Mouse (Mus musculus) limb, embryonic 13.5 days (tissue): ENCODE measurements around the gene Acap3. TPM values are rescaled to one million over a fixed set of nuclear protein-coding genes. Genes with fewer than 3 reads are reported as not detected.
A peak's percentile ranks its signal among the peaks of the same experiment; 100 is the strongest.

Experiments used
- ATAC-seq: fragments of 200-750 bp; cut with Nextera tagmentation; 2 replicates; pipeline ENCODE4 v1.8.0; 2017; ENCODE audit warnings: low read depth, moderate number of reproducible peaks, moderate TSS enrichment; ENCODE audit not compliant: low FRiP score
- H3K27ac ChIP-seq: fragments of 300-500 bp; sonication (generic); 2 replicates; pipeline ENCODE4 v1.5.1; 2015; ENCODE audit warnings: inconsistent platforms, mild to moderate bottlenecking, moderate library complexity
- H3K27me3 ChIP-seq: fragments of 300-500 bp; sonication (generic); 2 replicates; pipeline ENCODE4 v1.6.1; 2015; ENCODE audit warnings: mild to moderate bottlenecking, inconsistent platforms
- H3K36me3 ChIP-seq: fragments of 300-500 bp; sonication (generic); 2 replicates; pipeline ENCODE4 v1.6.1; 2015; ENCODE audit warnings: inconsistent platforms, mild to moderate bottlenecking, moderate library complexity
- H3K4me1 ChIP-seq: fragments of 300-500 bp; sonication (generic); 2 replicates; pipeline ENCODE4 v1.6.1; 2015; ENCODE audit warnings: inconsistent platforms
- H3K4me2 ChIP-seq: fragments of 300-500 bp; sonication (generic); replicated peaks from 2 replicates; pipeline ENCODE4 v1.6.1; 2015; ENCODE audit warnings: inconsistent platforms, mild to moderate bottlenecking, moderate library complexity
- H3K4me3 ChIP-seq: fragments of 300-500 bp; sonication (generic); 2 replicates; pipeline ENCODE4 v1.5.1; 2015; ENCODE audit warnings: moderate library complexity, mild to moderate bottlenecking, inconsistent platforms
- H3K9ac ChIP-seq: fragments of 300-500 bp; sonication (generic); 2 replicates; pipeline ENCODE4 v1.6.1; 2015; ENCODE audit warnings: mild to moderate bottlenecking, inconsistent platforms
- H3K9me3 ChIP-seq: fragments of 300-500 bp; sonication (generic); 2 replicates; pipeline ENCODE4 v1.6.1; 2016; ENCODE audit warnings: inconsistent platforms
- WGBS: fragments of 180-500 bp; shearing (Covaris S2); methylation state at CpG from one replicate; pipeline ENCODE4 v1.1.7; 2015; 5-methylcytosine and 5-hydroxymethylcytosine counted together
- polyA plus RNA-seq: library from polyadenylated mRNA; unstranded; fragments of >200 nt; fragmentation: Nextera tagmentation; extraction: Ambion mirVana; gene quantifications from 2 replicates; pipeline ENCODE4 v1.2.1, GENCODE M21; 2015

Gene Acap3
- polyA plus RNA-seq: 18.2 and 19.4 TPM in 2 replicates

- Histone ChIP-seq H3K9ac (peak within 1 kb of the TSS; percentile 87), H3K4me3 (peak within 1 kb of the TSS; percentile 88), H3K27ac (peak within 1 kb of the TSS; percentile 92), H3K4me2 (peak within 1 kb of the TSS; percentile 97), H3K4me1 (peaks cover 44% of the 10 kb centered on the region), H3K27me3 (no peaks in the 10 kb centered on the region), H3K36me3 (peaks cover 45% of the 10 kb centered on the region), H3K9me3 (no peaks in the 10 kb centered on the region)
- 0% methylated on average over 52 of the region's 52 CpGs for WGBS
- peak; percentile 90 for ATAC-seq
Observed at GRCm38 (mm10) chr4:155891551-155892001, at the start of gene Acap3, which contains the start of gene Pusl1. Acap3 (plus strand) TSS chr4:155891822. Pusl1 (minus strand) TSS chr4:155891781.

- 96% methylated on average over 5 of the region's 5 CpGs for WGBS
- H3K4me3 ChIP-seq: no peak overlapping the region
- ATAC-seq: no peak
Observed at GRCm38 (mm10) chr4:155843231-155843630, 48.4 kb upstream of the Acap3 start.

GRCm38 (mm10) chr4:155846871-155847578, 44.6 kb upstream of the Acap3 start, which contains the start of gene Dvl1:
Dvl1 (plus strand) TSS chr4:155847402.
- no peaks in the 10 kb centered on the region for H3K27me3 ChIP-seq
- H3K4me2 ChIP-seq: peak within 1 kb of the TSS; percentile 96
- H3K4me3 ChIP-seq: peak within 1 kb of the TSS; percentile 80
- peaks cover 20% of the 10 kb centered on the region for H3K36me3 ChIP-seq
- H3K27ac ChIP-seq: peak within 1 kb of the TSS; percentile 52; the same call in 1 of the 2 replicates
- H3K4me1 ChIP-seq: peaks cover 30% of the 10 kb centered on the region
- ATAC-seq: peak; percentile 93
- 3% methylated on average over 61 of the region's 65 CpGs for WGBS
- peak within 1 kb of the TSS; percentile 87 for H3K9ac ChIP-seq
- no peaks in the 10 kb centered on the region for H3K9me3 ChIP-seq

More at GRCm38 (mm10) chr4:155843231-155843630, 48.4 kb upstream of the Acap3 start:
- Histone ChIP-seq H3K9ac (no peak overlapping the region), H3K4me2 (no peak overlapping the region), H3K27ac (no peak overlapping the region), H3K4me1 (peaks cover 46% of the 10 kb centered on the region), H3K27me3 (0 out of 2 replicates have a peak, but pooled peaks cover 6% of the 10 kb centered on the region), H3K36me3 (peaks cover 26% of the 10 kb centered on the region), H3K9me3 (no peaks in the 10 kb centered on the region)

GRCm38 (mm10) chr4:155847591-155848352, 43.9 kb upstream of the Acap3 start:
- no peaks in the 10 kb centered on the region for H3K9me3 ChIP-seq
- WGBS: 2% methylated on average over 69 of the region's 69 CpGs
- H3K27ac ChIP-seq: peak overlapping the region; percentile 48; the same call in 1 of the 2 replicates
- peaks cover 30% of the 10 kb centered on the region for H3K4me1 ChIP-seq
- peak; percentile 60 for ATAC-seq
- H3K4me3 ChIP-seq: peak overlapping the region; percentile 80
- peaks cover 15% of the 10 kb centered on the region for H3K36me3 ChIP-seq
- H3K27me3 ChIP-seq: no peaks in the 10 kb centered on the region
- peak overlapping the region; percentile 96 for H3K4me2 ChIP-seq
- H3K9ac ChIP-seq: peak overlapping the region; percentile 87

- no peak for ATAC-seq
- Histone ChIP-seq H3K4me1 (peaks cover 30% of the 10 kb centered on the region), H3K4me2 (peak overlapping the region; percentile 96), H3K27ac (no peak overlapping the region), H3K27me3 (no peaks in the 10 kb centered on the region), H3K9me3 (no peaks in the 10 kb centered on the region), H3K4me3 (peak overlapping the region; percentile 80), H3K36me3 (peaks cover 11% of the 10 kb centered on the region), H3K9ac (peak overlapping the region; percentile 87)
- 59% methylated on average over 7 of the region's 7 CpGs for WGBS
Observed at GRCm38 (mm10) chr4:155848434-155849095, 43.1 kb upstream of the Acap3 start.

GRCm38 (mm10) chr4:155849391-155849790, 42.2 kb upstream of the Acap3 start:
- no peak overlapping the region for H3K27ac ChIP-seq
- 0 out of 2 replicates have a peak overlapping the region, but pooled peaks have one; percentile 87 for H3K9ac ChIP-seq
- peaks cover 30% of the 10 kb centered on the region for H3K4me1 ChIP-seq
- no peak for ATAC-seq
- WGBS: 84% methylated on average over 2 of the region's 2 CpGs
- peaks cover 12% of the 10 kb centered on the region for H3K36me3 ChIP-seq
- no peaks in the 10 kb centered on the region for H3K27me3 ChIP-seq
- H3K4me3 ChIP-seq: no peak overlapping the region
- H3K4me2 ChIP-seq: peak overlapping the region; percentile 96; the same call in 1 of the 2 replicates
- no peaks in the 10 kb centered on the region for H3K9me3 ChIP-seq

GRCm38 (mm10) chr4:155849792-155850451, 41.7 kb upstream of the Acap3 start:
- Histone ChIP-seq H3K4me1 (peaks cover 30% of the 10 kb centered on the region), H3K36me3 (peaks cover 18% of the 10 kb centered on the region), H3K27me3 (no peaks in the 10 kb centered on the region), H3K4me2 (no peak overlapping the region), H3K9me3 (no peaks in the 10 kb centered on the region), H3K9ac (no peak overlapping the region), H3K4me3 (no peak overlapping the region), H3K27ac (no peak overlapping the region)
- 95% methylated on average over 3 of the region's 3 CpGs for WGBS
- ATAC-seq: no peak

DNA sequence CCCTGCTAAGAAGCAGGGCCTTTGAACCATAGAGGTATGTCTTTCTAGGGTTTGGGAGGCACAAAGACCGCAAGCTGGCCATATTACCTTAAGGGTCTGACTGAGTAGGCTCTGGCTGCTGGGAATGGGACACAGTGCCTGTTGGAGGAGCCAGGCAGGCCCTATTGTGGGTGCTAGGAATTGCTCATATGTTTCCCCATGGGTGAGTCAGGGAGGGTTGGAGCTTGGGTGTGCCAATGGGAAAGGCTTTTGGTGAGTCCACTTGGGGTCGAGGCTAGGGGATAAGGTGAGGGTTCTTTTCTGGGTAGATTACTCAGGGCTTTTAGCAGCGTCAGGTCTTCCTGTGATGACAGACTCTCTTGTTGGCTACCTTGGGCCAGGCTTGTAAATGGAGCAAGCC, 40.3 kb upstream of the Acap3 start:
- Histone ChIP-seq H3K9ac (no peak overlapping the region), H3K4me1 (peaks cover 28% of the 10 kb centered on the region), H3K9me3 (no peaks in the 10 kb centered on the region), H3K36me3 (peaks cover 32% of the 10 kb centered on the region), H3K27ac (no peak overlapping the region), H3K4me3 (no peak overlapping the region), H3K27me3 (no peaks in the 10 kb centered on the region), H3K4me2 (no peak overlapping the region)
- 84% methylated on average over 3 of the region's 3 CpGs for WGBS
- no peak for ATAC-seq

GRCm38 (mm10) chr4:155851951-155852411, 39.6 kb upstream of the Acap3 start:
- Histone ChIP-seq H3K4me2 (no peak overlapping the region), H3K27ac (no peak overlapping the region), H3K9me3 (no peaks in the 10 kb centered on the region), H3K27me3 (no peaks in the 10 kb centered on the region), H3K4me3 (no peak overlapping the region), H3K4me1 (peaks cover 22% of the 10 kb centered on the region), H3K9ac (no peak overlapping the region), H3K36me3 (peaks cover 38% of the 10 kb centered on the region)
- no peak for ATAC-seq
- 87% methylated on average over 2 of the region's 2 CpGs for WGBS

DNA sequence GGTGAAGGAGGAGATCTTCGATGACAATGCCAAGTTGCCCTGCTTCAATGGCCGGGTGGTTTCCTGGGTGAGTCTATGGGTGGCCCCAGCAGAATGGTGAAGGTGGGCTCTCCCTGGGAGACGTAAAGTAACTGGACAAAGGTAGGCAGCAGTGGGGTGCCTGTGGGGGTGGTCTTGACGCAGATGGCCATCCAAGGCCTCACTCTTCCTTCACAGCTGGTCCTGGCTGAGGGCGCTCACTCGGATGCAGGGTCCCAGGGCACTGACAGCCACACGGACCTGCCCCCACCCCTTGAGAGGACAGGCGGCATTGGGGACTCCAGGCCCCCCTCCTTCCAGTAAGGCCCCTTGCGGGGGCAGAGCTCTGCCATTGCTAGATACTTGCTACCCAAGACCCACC, 38.2 kb upstream of the Acap3 start:
- peaks cover 53% of the 10 kb centered on the region for H3K36me3 ChIP-seq

DNA sequence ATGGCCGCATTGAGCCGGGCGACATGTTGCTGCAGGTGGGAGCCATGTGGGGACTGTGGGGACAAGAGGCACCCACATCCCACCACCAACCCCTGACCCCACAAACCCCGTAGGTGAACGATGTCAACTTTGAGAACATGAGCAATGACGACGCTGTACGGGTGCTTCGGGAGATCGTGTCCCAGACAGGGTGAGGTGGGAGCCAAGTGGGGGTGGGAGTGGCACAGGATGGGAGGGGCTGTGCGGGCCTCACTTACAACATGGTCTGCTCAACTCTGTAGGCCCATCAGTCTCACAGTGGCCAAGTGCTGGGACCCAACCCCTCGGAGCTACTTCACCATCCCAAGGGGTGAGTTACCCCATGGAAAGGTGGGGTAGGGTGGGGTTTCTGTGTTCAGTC, 36.6 kb upstream of the Acap3 start:
- Histone ChIP-seq H3K4me3 (no peak overlapping the region), H3K27ac (no peak overlapping the region), H3K9ac (no peak overlapping the region), H3K4me2 (no peak overlapping the region), H3K4me1 (no peaks in the 10 kb centered on the region; the same call in 1 of the 2 replicates), H3K9me3 (no peaks in the 10 kb centered on the region), H3K27me3 (no peaks in the 10 kb centered on the region), H3K36me3 (peaks cover 64% of the 10 kb centered on the region)
- 90% methylated on average over 12 of the region's 12 CpGs for WGBS
- no peak for ATAC-seq

More for the DNA sequence above, 38.2 kb upstream of the Acap3 start:
- Histone ChIP-seq H3K4me3 (no peak overlapping the region), H3K4me2 (no peak overlapping the region), H3K9ac (no peak overlapping the region), H3K27ac (no peak overlapping the region), H3K27me3 (no peaks in the 10 kb centered on the region), H3K9me3 (no peaks in the 10 kb centered on the region), H3K4me1 (peaks cover 16% of the 10 kb centered on the region)
- 89% methylated on average over 9 of the region's 9 CpGs for WGBS
- ATAC-seq: no peak
